Mouse (Mus musculus) stomach, postnatal 0 days (tissue): ENCODE measurements at regions not wholly inside any gene's neighbourhood (a gene's known extent, or its start where the extent isn't known, plus 50 kb on each side); places are given as distances from the start of the nearest gene placed in this dataset.

Experiments used
- ATAC-seq: fragments of 200-750 bp; cut with Nextera tagmentation; 2 replicates; pipeline ENCODE4 v1.8.0; 2017; ENCODE audit not compliant: low FRiP score, low TSS enrichment
- DNase-seq: peaks from one replicate; pipeline ENCODE4 v3.0.0-alpha.2; 2016; ENCODE audit warnings: low spot score
- H3K27ac ChIP-seq: fragments of 300-500 bp; sonication (generic); replicated peaks from 2 replicates; pipeline ENCODE4 v1.5.1; 2014; ENCODE audit warnings: mild to moderate bottlenecking, control low read depth
- H3K27me3 ChIP-seq: fragments of 300-500 bp; sonication (generic); 2 replicates; pipeline ENCODE4 v1.6.1; 2014; ENCODE audit warnings: low read length; ENCODE audit not compliant: control insufficient read depth, insufficient read depth
- H3K36me3 ChIP-seq: fragments of 300-500 bp; sonication (generic); 2 replicates; pipeline ENCODE4 v1.6.1; 2014; ENCODE audit warnings: low read length, mixed read lengths; ENCODE audit not compliant: control insufficient read depth, insufficient read depth
- H3K4me1 ChIP-seq: fragments of 300-500 bp; sonication (generic); replicated peaks from 2 replicates; pipeline ENCODE4 v1.6.1; 2014; ENCODE audit warnings: antibody characterized with exemption; ENCODE audit not compliant: control insufficient read depth, insufficient read depth
- H3K4me2 ChIP-seq: fragments of 300-500 bp; sonication (generic); replicated peaks from 2 replicates; pipeline ENCODE4 v1.6.1; 2014; ENCODE audit warnings: low read depth, mild to moderate bottlenecking, control low read depth, moderate library complexity
- H3K4me3 ChIP-seq: fragments of 300-500 bp; sonication (generic); 2 replicates; pipeline ENCODE4 v1.5.1; 2014; ENCODE audit warnings: low read depth, low read length, control low read depth
- H3K9ac ChIP-seq: fragments of 300-500 bp; sonication (generic); 2 replicates; pipeline ENCODE4 v1.6.1; 2014; ENCODE audit warnings: mild to moderate bottlenecking, low read length, control low read depth, mixed read lengths
- H3K9me3 ChIP-seq: fragments of 300-500 bp; sonication (generic); 2 replicates; pipeline ENCODE4 v1.6.1; 2016; ENCODE audit warnings: low read length; ENCODE audit not compliant: control insufficient read depth
- CTCF ChIP-seq: IDR thresholded peaks from 2 replicates; pipeline ENCODE4 v1.5.1; 2016; ENCODE audit warnings: antibody characterized with exemption, low read depth, mild to moderate bottlenecking, moderate library complexity
- EP300 ChIP-seq: optimal IDR thresholded peaks from 2 replicates; pipeline ENCODE3; 2016; ENCODE audit warnings: antibody characterized with exemption
- WGBS: fragments of 180-500 bp; shearing (Covaris S2); extraction: QIAGEN DNeasy Blood & Tissue Kit; methylation state at CpG from one replicate; pipeline ENCODE4 v1.1.7; 2014; 5-methylcytosine and 5-hydroxymethylcytosine counted together

DNA sequence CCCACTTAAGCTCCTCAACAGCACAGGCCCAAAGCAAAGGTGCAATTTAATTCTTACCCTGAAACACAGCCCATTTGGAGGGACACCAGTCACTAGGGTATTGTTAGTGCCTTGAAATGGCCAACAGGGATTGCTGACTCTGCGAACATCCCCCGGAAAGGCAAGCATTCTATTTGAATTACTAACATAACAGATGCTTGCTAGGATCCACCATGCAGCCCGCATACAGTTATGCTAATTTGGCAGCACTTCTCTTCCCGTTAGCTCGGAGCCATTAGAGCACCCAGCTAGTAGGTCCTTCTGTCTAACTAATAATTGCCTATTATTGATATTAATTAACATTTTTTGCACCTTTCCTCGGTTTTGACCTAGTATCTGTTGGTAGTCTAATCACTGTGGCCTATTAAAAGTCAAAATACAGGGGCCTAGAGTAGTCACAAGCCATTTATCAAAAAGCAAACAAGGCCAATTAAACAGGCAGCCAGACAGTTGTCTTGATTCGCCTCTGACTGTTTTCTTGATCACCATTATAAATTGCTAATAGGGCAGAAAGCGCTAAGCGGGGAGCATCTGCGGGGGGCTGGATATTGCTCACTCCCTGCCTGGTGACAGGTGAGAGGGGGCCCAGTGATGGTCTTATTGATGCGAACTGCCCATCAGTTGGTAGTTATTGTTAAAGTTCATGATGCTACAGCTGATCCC lies 129.0 kb downstream of the Lnpk start:
- TF ChIP-seq EP300, result no peak
- TF ChIP-seq CTCF, result no peak
- DNase-seq, result no peak
- 77% methylated on average over 11 of the region's 11 CpGs for WGBS

GRCm38 (mm10) chr2:74435184-74435911 lies 143.9 kb downstream of the Lnpk start:
- H3K27ac ChIP-seq, result no peak overlapping the region
- DNase-seq (no peak), ATAC-seq (no peak)

More for the DNA sequence above, 129.0 kb downstream of the Lnpk start:
- Histone ChIP-seq H3K9me3 (no peaks in the 10 kb centered on the region), H3K4me2 (no peak overlapping the region), H3K4me1 (no peaks in the 10 kb centered on the region), H3K27me3 (no peaks in the 10 kb centered on the region), H3K27ac (no peak overlapping the region), H3K36me3 (no peaks in the 10 kb centered on the region), H3K9ac (no peak overlapping the region), H3K4me3 (no peak overlapping the region)
- no peak for ATAC-seq

GRCm38 (mm10) chr2:74426746-74427145 lies 152.5 kb downstream of the Lnpk start:
- H3K4me2 ChIP-seq, result no peak overlapping the region
- H3K9ac ChIP-seq, result no peak overlapping the region
- H3K36me3 ChIP-seq, result no peaks in the 10 kb centered on the region
- TF ChIP-seq CTCF, result no peak
- TF ChIP-seq EP300, result no peak
- 66% methylated on average over 15 of the region's 15 CpGs for WGBS
- no peaks in the 10 kb centered on the region for H3K9me3 ChIP-seq
- DNase-seq (no peak), ATAC-seq (no peak)
- H3K27me3 ChIP-seq, result no peaks in the 10 kb centered on the region
- no peak overlapping the region for H3K27ac ChIP-seq
- no peak overlapping the region for H3K4me3 ChIP-seq
- H3K4me1 ChIP-seq, result no peaks in the 10 kb centered on the region

More at GRCm38 (mm10) chr2:74435184-74435911, 143.9 kb downstream of the Lnpk start:
- no peak for TF ChIP-seq CTCF
- no peak for TF ChIP-seq EP300
- Histone ChIP-seq H3K4me1 (no peaks in the 10 kb centered on the region), H3K9me3 (no peaks in the 10 kb centered on the region), H3K4me2 (no peak overlapping the region), H3K36me3 (no peaks in the 10 kb centered on the region), H3K27me3 (no peaks in the 10 kb centered on the region), H3K9ac (no peak overlapping the region), H3K4me3 (no peak overlapping the region)
- 53% methylated on average over 13 of the region's 13 CpGs for WGBS

DNA sequence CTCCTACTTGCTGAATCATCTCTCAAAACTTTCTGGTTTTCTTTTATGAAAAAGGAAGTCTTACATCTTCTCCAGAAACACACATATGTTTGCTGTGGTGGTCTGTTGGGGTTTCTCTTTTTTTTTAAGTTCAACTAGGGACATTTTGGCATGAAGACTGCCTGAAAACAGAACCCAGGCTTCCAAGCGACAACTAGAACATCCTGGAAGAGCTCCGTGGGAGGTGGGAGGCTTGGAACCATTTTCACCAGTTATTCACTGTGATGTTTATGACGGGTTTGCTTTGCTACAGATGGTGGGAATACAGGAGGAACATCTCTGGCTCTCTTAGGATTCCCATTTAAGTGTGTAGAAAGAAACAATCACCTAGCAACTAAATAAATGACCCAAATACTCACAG lies 154.5 kb downstream of the Lnpk start:
- 50% methylated on average over 3 of the region's 3 CpGs for WGBS
- H3K27ac ChIP-seq, result no peak overlapping the region; the same call in 1 of the 2 replicates
- H3K36me3 ChIP-seq, result no peaks in the 10 kb centered on the region
- H3K4me2 ChIP-seq, result no peak overlapping the region
- DNase-seq, result no peak
- no peak for ATAC-seq
- no peak overlapping the region for H3K9ac ChIP-seq
- TF ChIP-seq EP300 (no peak), CTCF (no peak)
- no peaks in the 10 kb centered on the region for H3K9me3 ChIP-seq
- no peak overlapping the region for H3K4me3 ChIP-seq
- no peaks in the 10 kb centered on the region for H3K27me3 ChIP-seq
- no peaks in the 10 kb centered on the region for H3K4me1 ChIP-seq

DNA sequence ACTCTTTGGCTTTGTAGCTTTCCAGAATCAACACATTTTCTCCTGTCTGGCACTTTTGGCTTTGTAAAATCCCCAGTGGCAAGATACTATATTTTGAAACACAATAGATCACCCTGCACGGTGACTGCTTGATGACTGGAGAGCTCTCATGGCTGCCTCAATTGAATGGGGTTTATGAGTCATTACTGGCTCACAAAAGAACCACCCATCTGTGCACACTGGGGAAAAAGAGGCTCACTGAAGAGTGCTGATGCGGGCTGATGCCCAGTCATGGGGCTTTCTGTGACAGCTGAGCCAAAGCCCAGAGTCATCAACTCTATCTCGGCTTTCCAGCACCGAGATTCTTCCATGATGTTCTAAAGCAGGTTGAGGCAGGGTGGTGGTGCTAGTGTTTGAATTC lies 163.1 kb downstream of the Lnpk start:
- Histone ChIP-seq H3K4me1 (no peaks in the 10 kb centered on the region), H3K4me2 (no peak overlapping the region), H3K27ac (no peak overlapping the region), H3K36me3 (no peaks in the 10 kb centered on the region), H3K4me3 (no peak overlapping the region), H3K9me3 (no peaks in the 10 kb centered on the region), H3K9ac (no peak overlapping the region), H3K27me3 (no peaks in the 10 kb centered on the region)
- DNase-seq (no peak), ATAC-seq (no peak)
- no peak for TF ChIP-seq EP300
- no peak for TF ChIP-seq CTCF
- 79% methylated on average over 4 of the region's 4 CpGs for WGBS

DNA sequence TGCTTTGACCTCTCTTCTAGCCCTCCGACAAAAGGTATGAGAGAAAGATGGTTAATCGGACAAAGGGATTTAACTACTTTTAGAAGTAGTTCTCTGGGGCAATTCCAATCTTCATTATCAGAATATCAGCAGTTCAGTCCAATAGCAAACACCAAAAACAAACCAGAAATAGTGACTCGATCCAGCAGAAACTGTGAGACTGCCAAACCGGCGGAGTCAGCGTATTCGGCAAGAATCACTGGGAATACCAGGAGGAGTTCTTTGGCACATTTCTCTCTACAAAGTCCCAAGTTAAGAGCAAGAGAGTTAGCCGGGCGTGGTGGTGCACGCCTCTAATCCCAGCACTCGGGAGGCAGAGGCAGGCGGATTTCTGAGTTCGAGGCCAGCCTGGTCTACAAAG lies 164.5 kb downstream of the Lnpk start:
- no peak for ATAC-seq
- H3K9ac ChIP-seq, result no peak overlapping the region
- 93% methylated on average over 12 of the region's 13 CpGs for whole genome bisulfite sequencing

More for the DNA sequence above, 164.5 kb downstream of the Lnpk start:
- H3K36me3 ChIP-seq, result no peaks in the 10 kb centered on the region
- no peaks in the 10 kb centered on the region for H3K9me3 ChIP-seq
- H3K27me3 ChIP-seq, result no peaks in the 10 kb centered on the region
- DNase-seq, result no peak
- H3K27ac ChIP-seq, result no peak overlapping the region
- no peak overlapping the region for H3K4me3 ChIP-seq
- H3K4me2 ChIP-seq, result no peak overlapping the region
- TF ChIP-seq CTCF (no peak), EP300 (no peak)
- H3K4me1 ChIP-seq, result no peaks in the 10 kb centered on the region
